In the genomic region with DNA sequence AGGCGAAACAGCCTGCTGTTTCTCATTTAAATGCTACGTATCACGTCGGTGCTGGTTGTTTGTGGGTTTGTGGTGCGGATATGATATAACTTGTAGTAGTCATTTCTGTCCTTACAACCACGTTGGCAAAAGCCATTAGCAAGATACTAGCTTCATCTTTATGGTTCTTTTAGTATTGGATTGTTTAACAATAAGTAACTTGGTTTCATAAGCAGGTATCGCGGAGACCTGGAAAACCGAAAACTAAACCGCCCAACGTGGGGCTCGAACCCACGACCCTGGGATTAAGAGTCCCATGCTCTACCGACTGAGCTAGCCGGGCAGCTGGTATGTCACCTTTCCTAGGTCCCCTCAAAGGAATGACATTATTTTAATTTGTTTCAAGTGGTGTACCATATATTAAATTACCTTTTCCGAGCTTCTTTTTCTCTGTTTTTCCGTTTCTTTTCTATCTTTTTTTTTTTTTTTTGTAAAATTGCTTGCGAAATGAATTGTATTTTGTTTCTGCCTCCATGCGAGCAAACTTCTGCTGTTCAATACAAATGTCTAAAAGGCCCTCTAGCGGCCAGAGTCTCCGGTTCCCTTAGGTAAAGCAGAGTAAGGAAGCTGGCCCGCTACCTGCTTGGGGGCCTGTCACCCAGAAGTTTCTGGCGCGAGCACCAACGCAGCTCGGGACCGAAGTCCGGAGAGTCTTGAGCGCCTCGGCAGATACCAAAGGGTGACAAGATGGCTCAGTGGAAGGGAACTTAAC, we compare ENCODE assay signal across 8 mouse cellular contexts. TPM values are rescaled to one million over a fixed set of nuclear protein-coding genes. Genes with fewer than 3 reads are reported as not detected.
DNase-seq lines count a peak whose midpoint lies in the region; ATAC-seq and TF ChIP-seq lines count a peak whose summit lies in the region.

No protein-coding gene starts in this region.

- H3K9ac ChIP-seq in ES-E14 (ENCODE audit: insufficient read depth, low read depth, low read length, poor library complexity, severe bottlenecking): peak overlapping the region; percentile 60; the same call in 1 of the 2 replicates
- H3K9ac ChIP-seq in forebrain, embryonic 13.5 days: no peak overlapping the region
- no peak overlapping the region for H3K9ac ChIP-seq in neural tube, embryonic 15.5 days (replicated peaks)

- DNase-seq in ES-E14 (ENCODE audit: low read depth, low spot score): peak; percentile 90
- DNase-seq in c-Kit-positive CD71-positive TER-119-positive erythroid progenitor cells, embryonic 14.5 days (ENCODE audit: low spot score): peak; percentile 83
- DNase-seq in heart, postnatal 14 days: peak; percentile 76 to 81
- peak; percentile 88 for DNase-seq in layer of hippocampus, adult 11-12 months (ENCODE audit: low spot score)
- DNase-seq in lung, adult 18-20 months: peak; percentile 80 to 84
- peak; percentile 85 for DNase-seq in thymus, adult 2 months

- TF ChIP-seq CTCF in thymus, adult 2 months (IDR thresholded peaks at IDR 0.05; ENCODE audit: borderline replicate concordance, control insufficient read depth, extremely low read depth, insufficient read depth, low read length, poor library complexity): no peak

- peak; percentile 51 for ATAC-seq in forebrain, embryonic 13.5 days
- ATAC-seq in neural tube, embryonic 15.5 days (ENCODE audit: low FRiP score): peak; percentile 64

- peak overlapping the region; percentile 8 for H3K4me2 ChIP-seq in forebrain, embryonic 13.5 days
- H3K4me2 ChIP-seq in neural tube, embryonic 15.5 days: peak overlapping the region; percentile 42

- H3K36me3 ChIP-seq in ES-E14 (ENCODE audit: control insufficient read depth, insufficient read depth, low read length, poor library complexity, severe bottlenecking): no peaks in the 10 kb centered on the region
- H3K36me3 ChIP-seq in forebrain, embryonic 13.5 days (ENCODE audit: poor library complexity, severe bottlenecking): no peaks in the 10 kb centered on the region
- no peaks in the 10 kb centered on the region for H3K36me3 ChIP-seq in neural tube, embryonic 15.5 days
- no peaks in the 10 kb centered on the region for H3K36me3 ChIP-seq in thymus, adult 2 months (ENCODE audit: control insufficient read depth, insufficient read depth, low read length)

- H3K4me1 ChIP-seq in ES-E14 (ENCODE audit: control insufficient read depth in 2 of 2, insufficient read depth in 2 of 2, low read length in 2 of 2, poor library complexity in 1 of 2): peaks cover 2 to 5% of the 10 kb centered on the region in 2 experiments; a peak in 2 of 4 replicates
- H3K4me1 ChIP-seq in forebrain, embryonic 13.5 days: 0 out of 2 replicates have a peak, but pooled peaks cover 5% of the 10 kb centered on the region
- H3K4me1 ChIP-seq in neural tube, embryonic 15.5 days: peaks cover 13% of the 10 kb centered on the region; the same call in 1 of the 2 replicates
- peaks cover 2% of the 10 kb centered on the region; the same call in 1 of the 2 replicates for H3K4me1 ChIP-seq in thymus, adult 2 months (replicated peaks; ENCODE audit: control insufficient read depth, insufficient read depth, low read length)

- peak overlapping the region; percentile 41 to 51; a peak in 3 of 4 replicates for H3K4me3 ChIP-seq in ES-E14 (ENCODE audit: insufficient read depth in 1 of 2, low read depth in 1 of 2, low read length in 2 of 2, poor library complexity in 1 of 2, severe bottlenecking in 1 of 2)
- 0 out of 2 replicates have a peak overlapping the region, but pooled peaks have one; percentile 0 for H3K4me3 ChIP-seq in forebrain, embryonic 13.5 days
- peak overlapping the region; percentile 24 for H3K4me3 ChIP-seq in neural tube, embryonic 15.5 days (replicated peaks)
- peak overlapping the region; percentile 34 for H3K4me3 ChIP-seq in thymus, adult 2 months (ENCODE audit: control insufficient read depth, insufficient read depth, low read length)

- 2% methylated on average over 30 of the region's 30 CpGs for WGBS in forebrain, embryonic 13.5 days
- 2% methylated on average over 30 of the region's 30 CpGs for WGBS in neural tube, embryonic 15.5 days
- 4% methylated on average over 30 of the region's 30 CpGs for WGBS in thymus, adult 2 months

- H3K27ac ChIP-seq in ES-E14 (ENCODE audit: insufficient read depth, low read depth, low read length, poor library complexity, severe bottlenecking): no peak overlapping the region
- no peak overlapping the region for H3K27ac ChIP-seq in forebrain, embryonic 13.5 days
- H3K27ac ChIP-seq in neural tube, embryonic 15.5 days (replicated peaks): no peak overlapping the region
- H3K27ac ChIP-seq in thymus, adult 2 months (ENCODE audit: control insufficient read depth, insufficient read depth, low read length): no peak overlapping the region

- H3K9me3 ChIP-seq in ES-E14 (ENCODE audit: control insufficient read depth, insufficient read depth, low read depth, low read length): no peaks in the 10 kb centered on the region
- H3K9me3 ChIP-seq in forebrain, embryonic 13.5 days (replicated peaks): no peaks in the 10 kb centered on the region
- H3K9me3 ChIP-seq in neural tube, embryonic 15.5 days (replicated peaks): no peaks in the 10 kb centered on the region

- intact Hi-C loops in heart, postnatal 14 days (cut with DNase I): loop anchor here (2.0 kb wide), 1 partner anchor 36 kb away; a partner anchor contains a TSS

- in situ Hi-C loops in ES-E14 (cut with MboI; ENCODE audit: low sequenced_read_pairs in 2 of 2, unreplicated experiment in 2 of 2): no loop called here

- H3K27me3 ChIP-seq in forebrain, embryonic 13.5 days: no peaks in the 10 kb centered on the region
- H3K27me3 ChIP-seq in neural tube, embryonic 15.5 days (replicated peaks): no peaks in the 10 kb centered on the region
- H3K27me3 ChIP-seq in thymus, adult 2 months (ENCODE audit: control insufficient read depth, insufficient read depth, low read length): no peaks in the 10 kb centered on the region

- TF ChIP-seq POLR2A in thymus, adult 2 months (IDR thresholded peaks at IDR 0.05; ENCODE audit: control insufficient read depth, extremely low read depth, insufficient read depth, low read length, poor library complexity): no peak

TF ChIP-seq in ES-E14, 5 proteins besides CTCF, POLR2A, EP300 and RAD21:
- TF ChIP-seq MAFK (IDR thresholded peaks at IDR 0.05; ENCODE audit: insufficient read depth, low read depth, low read length) (peak; percentile 80), ZC3H11A (IDR thresholded peaks at IDR 0.05; ENCODE audit: borderline replicate concordance, low read depth, low read length) (no peak), ZNF384 (IDR thresholded peaks at IDR 0.05; ENCODE audit: low read depth, low read length) (peak; percentile 94)

RNA-seq across cellular contexts. Expression of a gene that starts 11.9 kb away (rescaled TPM):
- 139 and 201 TPM in 2 replicates for total RNA-seq in ES-E14 (2012; rRNA removed)
- polyA plus RNA-seq in forebrain, embryonic 13.5 days (2015; fragmentation: Nextera tagmentation; extraction: Ambion mirVana): 475 and 483 TPM in 2 replicates
- 100 to 1,000 TPM; 249 to 263 TPM for total RNA-seq in heart, postnatal 14 days (2021)
- 520 and 554 TPM in 2 replicates for polyA plus RNA-seq in neural tube, embryonic 15.5 days (2015; fragmentation: Nextera tagmentation; extraction: Ambion mirVana)
- polyA plus RNA-seq in thymus, adult 2 months (2012; rRNA removed): 93.0 and 104 TPM in 2 replicates

RNA-seq across cellular contexts. Expression of a gene that starts 36.4 kb away (rescaled TPM):
- total RNA-seq in ES-E14 (2012; rRNA removed): 9.5 and 11.7 TPM in 2 replicates
- polyA plus RNA-seq in forebrain, embryonic 13.5 days (2015; fragmentation: Nextera tagmentation; extraction: Ambion mirVana): 13.6 and 15.4 TPM in 2 replicates
- 10 to 100 TPM; 23.4 to 27.5 TPM for total RNA-seq in heart, postnatal 14 days (2021)
- polyA plus RNA-seq in neural tube, embryonic 15.5 days (2015; fragmentation: Nextera tagmentation; extraction: Ambion mirVana): 8.0 and 8.5 TPM in 2 replicates
- 3.5 and 5.0 TPM in 2 replicates for polyA plus RNA-seq in thymus, adult 2 months (2012; rRNA removed)
